Mouse (Mus musculus): Measurements from ENCODE around the gene Gapdhs.

GRCm38 (mm10) chr7:30723274-30723953 is 20.1 kb downstream of the Gapdhs start:
- TF ChIP-seq CTCF (IDR thresholded peaks at IDR 0.05; ENCODE audit: borderline replicate concordance, extremely low read depth, insufficient read depth, insufficient read length), result no peak
- no peak for TF ChIP-seq POLR2A (IDR thresholded peaks at IDR 0.05; ENCODE audit: borderline replicate concordance, extremely low read depth, insufficient read depth, insufficient read length, poor library complexity, severe bottlenecking)

Data from brain, embryonic 14.5 days (tissue).